Mouse (Mus musculus): ENCODE data around the gene Kcnj14.

GRCm38 (mm10) chr7:45798931-45799330, 25.7 kb downstream of the Kcnj14 start:
- no peak for TF ChIP-seq POLR2AphosphoS2 (IDR thresholded peaks at IDR 0.05; ENCODE audit: low read depth, low read length)
- TF ChIP-seq CTCF (conservative IDR thresholded peaks at IDR 0.05 in 1 of 2, IDR thresholded peaks at IDR 0.05 in 1 of 2; ENCODE audit: low read depth in 2 of 2, low read length in 2 of 2), result no peak
- no peak for TF ChIP-seq RCOR1 (conservative IDR thresholded peaks at IDR 0.05; ENCODE audit: low read depth, low read length)
- TF ChIP-seq POLR2A (IDR thresholded peaks at IDR 0.05; ENCODE audit: low read depth, low read length), result no peak
- no peak for TF ChIP-seq PAX5 (IDR thresholded peaks at IDR 0.05; ENCODE audit: low read length)
- no peak for TF ChIP-seq MXI1 (IDR thresholded peaks at IDR 0.05; ENCODE audit: low read depth, low read length)
- TF ChIP-seq E2F4 (IDR thresholded peaks at IDR 0.05; ENCODE audit: insufficient replicate concordance, low read depth, low read length), result no peak
- TF ChIP-seq MAFK (IDR thresholded peaks at IDR 0.05; ENCODE audit: insufficient replicate concordance, low read length), result no peak
- no peak for TF ChIP-seq USF2 (conservative IDR thresholded peaks at IDR 0.05; ENCODE audit: low read depth, low read length)
